ENCODE assay signal across 21 mouse cellular contexts in genomic region chr13:102318891-102319404, GRCm38 (mm10).
DNase-seq lines count a peak whose midpoint lies in the region; ATAC-seq and TF ChIP-seq lines count a peak whose summit lies in the region.
"Had no signal": no experiment of that assay in that cellular context is flagged by ENCODE, and none has a peak within 500 bp of the region (broad histone marks: within the 10 kb centered on the region; RNA-seq: fewer than 3 reads in every experiment).

No protein-coding gene starts in this region.

- H3K9ac ChIP-seq in heart, adult 2 months (ENCODE audit: low read depth, low read length) = no peak overlapping the region
- no peak overlapping the region for H3K9ac ChIP-seq in heart, embryonic 12.5 days
- H3K9ac ChIP-seq in liver, adult 2 months (ENCODE audit: low read depth, low read length) = no peak overlapping the region
- H3K9ac ChIP-seq in liver, embryonic 11.5 days (ENCODE audit: low read depth, low read length) = no peak overlapping the region
- H3K9ac ChIP-seq: forebrain, embryonic 12.5 days; intestine, embryonic 15.5 days; limb, embryonic 12.5 days; liver, embryonic 13.5 days had no signal

- no peaks in the 10 kb centered on the region for H3K79me2 ChIP-seq in heart, adult 2 months (replicated peaks; ENCODE audit: control insufficient read depth, insufficient read depth, low read length)
- H3K79me2 ChIP-seq in liver, adult 2 months (ENCODE audit: control insufficient read depth, insufficient read depth, low read length) = no peaks in the 10 kb centered on the region

- no peak for ATAC-seq in heart, embryonic 12.5 days (ENCODE audit: insufficient number of reproducible peaks, low FRiP score)
- no peak for ATAC-seq in liver, embryonic 11.5 days (replicated peaks; ENCODE audit: low FRiP score)
- ATAC-seq: hindbrain, embryonic 16.5 days; intestine, embryonic 15.5 days had no signal

- H3K4me2 ChIP-seq in heart, embryonic 12.5 days = no peak overlapping the region
- no peak overlapping the region for H3K4me2 ChIP-seq in liver, embryonic 11.5 days
- H3K4me2 ChIP-seq: forebrain, embryonic 12.5 days; intestine, embryonic 15.5 days; limb, embryonic 12.5 days; liver, embryonic 13.5 days; midbrain, embryonic 11.5 days had no signal

- no peak for TF ChIP-seq EP300 in heart, adult 2 months (IDR thresholded peaks at IDR 0.05; ENCODE audit: insufficient read depth, low read depth, low read length)

- 60% methylated on average over 4 of the region's 4 CpGs for WGBS in heart, adult 2 months
- WGBS in heart, embryonic 12.5 days = 73% methylated on average over 4 of the region's 4 CpGs
- 87% methylated on average over 4 of the region's 4 CpGs for WGBS in liver, adult 2 months
- 86% methylated on average over 4 of the region's 4 CpGs for WGBS in liver, embryonic 11.5 days

- no peak for TF ChIP-seq POLR2A in heart, adult 2 months (IDR thresholded peaks at IDR 0.05; ENCODE audit: insufficient read depth, low read depth, low read length)
- no peak for TF ChIP-seq POLR2A in liver, adult 2 months (IDR thresholded peaks at IDR 0.05; ENCODE audit: extremely low read depth, insufficient read depth, low read length)

- TF ChIP-seq CTCF in heart, adult 2 months (IDR thresholded peaks at IDR 0.05) = no peak
- no peak for TF ChIP-seq CTCF in liver, adult 2 months (IDR thresholded peaks at IDR 0.05; ENCODE audit: low read depth, low read length)

- peaks cover 7% of the 10 kb centered on the region for H3K36me3 ChIP-seq in heart, adult 2 months (ENCODE audit: control insufficient read depth, insufficient read depth, low read length)
- no peaks in the 10 kb centered on the region for H3K36me3 ChIP-seq in heart, embryonic 12.5 days
- H3K36me3 ChIP-seq in liver, adult 2 months (ENCODE audit: control insufficient read depth, insufficient read depth, low read length) = no peaks in the 10 kb centered on the region
- no peaks in the 10 kb centered on the region for H3K36me3 ChIP-seq in liver, embryonic 11.5 days (ENCODE audit: control insufficient read depth, insufficient read depth, low read length)
- H3K36me3 ChIP-seq: forebrain, embryonic 12.5 days; intestine, embryonic 15.5 days; limb, embryonic 12.5 days; liver, embryonic 13.5 days had no signal

- DNase-seq in heart, adult 2 months = no peak
- DNase-seq in liver, adult 2 months (ENCODE audit: extremely low read depth, low read depth, low spot score) = peak; percentile 28
- DNase-seq in liver, embryonic 11.5 days (ENCODE audit: low spot score) = no peak
- DNase-seq in NIH3T3 (ENCODE audit: low read depth) = peak; percentile 4
- peak; percentile 30 to 36 for DNase-seq in heart, postnatal 10 days
- no peak for DNase-seq in frontal cortex, adult 2 months (ENCODE audit: extremely low spot score in 1 of 2, low spot score in 1 of 2)
- DNase-seq: adrenal gland, postnatal 14 days; cerebellum, adult 2 months; gastrocnemius, postnatal 36 days; kidney, adult 8-10 months; kidney, postnatal 25 days; layer of hippocampus, postnatal 36 days; liver, embryonic 13.5 days; lung, adult 2 months had no signal

- H3K4me1 ChIP-seq in heart, adult 2 months (ENCODE audit: control insufficient read depth, insufficient read depth, low read length) = peaks cover 5% of the 10 kb centered on the region; the same call in 1 of the 2 replicates
- H3K4me1 ChIP-seq in heart, embryonic 12.5 days (replicated peaks) = peaks cover 4% of the 10 kb centered on the region; the same call in 1 of the 2 replicates
- H3K4me1 ChIP-seq in liver, adult 2 months (ENCODE audit: control insufficient read depth, insufficient read depth, low read length) = no peaks in the 10 kb centered on the region
- no peaks in the 10 kb centered on the region for H3K4me1 ChIP-seq in liver, embryonic 11.5 days (replicated peaks; ENCODE audit: control insufficient read depth, insufficient read depth, low read length)
- H3K4me1 ChIP-seq: forebrain, embryonic 12.5 days; intestine, embryonic 15.5 days; limb, embryonic 12.5 days; liver, embryonic 13.5 days had no signal

- intact Hi-C loops in heart, adult 2 months (cut with DNase I) = loop anchor here (10.0 kb wide), 1 partner anchor 276 kb away; no protein-coding TSS in a partner anchor
- intact Hi-C loops in heart, postnatal 10 days (cut with DNase I) = loop anchor here (10.0 kb wide), 1 partner anchor 594 kb away; no protein-coding TSS in a partner anchor

- H3K9me3 ChIP-seq in heart, embryonic 12.5 days (replicated peaks) = no peaks in the 10 kb centered on the region
- H3K9me3 ChIP-seq in liver, embryonic 11.5 days (ENCODE audit: control insufficient read depth, low read length) = no peaks in the 10 kb centered on the region
- H3K9me3 ChIP-seq: forebrain, embryonic 12.5 days; intestine, embryonic 15.5 days; limb, embryonic 12.5 days; liver, embryonic 13.5 days had no signal

- no peaks in the 10 kb centered on the region for H3K27me3 ChIP-seq in heart, adult 2 months (ENCODE audit: control insufficient read depth, insufficient read depth, low read length)
- no peaks in the 10 kb centered on the region for H3K27me3 ChIP-seq in heart, embryonic 12.5 days (replicated peaks)
- no peaks in the 10 kb centered on the region for H3K27me3 ChIP-seq in liver, adult 2 months (ENCODE audit: control insufficient read depth, insufficient read depth, low read length)
- H3K27me3 ChIP-seq in liver, embryonic 11.5 days (replicated peaks; ENCODE audit: control insufficient read depth, insufficient read depth, low read length) = no peaks in the 10 kb centered on the region
- H3K27me3 ChIP-seq: forebrain, embryonic 12.5 days; intestine, embryonic 15.5 days; limb, embryonic 12.5 days; liver, embryonic 13.5 days had no signal

- H3K4me3 ChIP-seq in heart, adult 2 months = no peak overlapping the region
- H3K4me3 ChIP-seq in heart, embryonic 12.5 days = no peak overlapping the region
- no peak overlapping the region for H3K4me3 ChIP-seq in liver, adult 2 months (ENCODE audit: insufficient read depth, low read depth, low read length)
- H3K4me3 ChIP-seq in liver, embryonic 11.5 days (ENCODE audit: low read depth, low read length) = no peak overlapping the region
- H3K4me3 ChIP-seq: forebrain, embryonic 12.5 days; intestine, embryonic 15.5 days; layer of hippocampus, adult 2 months; limb, embryonic 12.5 days; liver, embryonic 13.5 days had no signal

- H3K27ac ChIP-seq in heart, adult 2 months = peak overlapping the region; percentile 67
- H3K27ac ChIP-seq in heart, embryonic 12.5 days (ENCODE audit: poor library complexity, severe bottlenecking) = no peak overlapping the region
- H3K27ac ChIP-seq in liver, adult 2 months (replicated peaks; ENCODE audit: insufficient read depth, low read depth, low read length) = no peak overlapping the region
- no peak overlapping the region for H3K27ac ChIP-seq in liver, embryonic 11.5 days (ENCODE audit: low read depth, low read length)
- H3K27ac ChIP-seq: forebrain, embryonic 12.5 days; intestine, embryonic 15.5 days; layer of hippocampus, adult 2 months; limb, embryonic 12.5 days; liver, embryonic 13.5 days had no signal

Comparison
In these comparisons a context has a peak if more than half of its experiments do, and no peak if none do; other contexts are left out.
1. DNase-seq: peak in liver, adult 2 months (single experiment), NIH3T3 (single experiment) and heart, postnatal 10 days (2 of 2); none in heart, adult 2 months (0 of 2), liver, embryonic 11.5 days (single experiment) and frontal cortex, adult 2 months (0 of 2).